Mouse (Mus musculus) neural tube, embryonic 14.5 days (tissue): ENCODE measurements around the gene Lypd3. TPM values are rescaled to one million over a fixed set of nuclear protein-coding genes. Genes with fewer than 3 reads are reported as not detected.

Source experiments
- ATAC-seq: fragments of 200-750 bp; cut with Nextera tagmentation; 2 replicates; pipeline ENCODE4 v1.8.0; 2017; ENCODE audit warnings: low read depth, mild to moderate bottlenecking, moderate TSS enrichment, moderate library complexity
- H3K27ac ChIP-seq: fragments of 300-500 bp; sonication (generic); 2 replicates; pipeline ENCODE4 v1.5.1; 2014; ENCODE audit warnings: low read depth, mild to moderate bottlenecking, control low read depth, low read length, moderate library complexity, mixed read lengths
- H3K27me3 ChIP-seq: fragments of 300-500 bp; sonication (generic); 2 replicates; pipeline ENCODE4 v1.6.1; 2014; ENCODE audit warnings: low read length; ENCODE audit not compliant: control insufficient read depth, insufficient read depth
- H3K36me3 ChIP-seq: fragments of 300-500 bp; sonication (generic); 2 replicates; pipeline ENCODE4 v1.6.1; 2014; ENCODE audit warnings: low read length, mixed read lengths; ENCODE audit not compliant: control insufficient read depth, insufficient read depth
- H3K4me1 ChIP-seq: fragments of 300-500 bp; sonication (generic); 2 replicates; pipeline ENCODE4 v1.6.1; 2014; ENCODE audit warnings: low read length; ENCODE audit not compliant: control insufficient read depth, insufficient read depth
- H3K4me2 ChIP-seq: fragments of 300-500 bp; sonication (generic); 2 replicates; pipeline ENCODE4 v1.6.1; 2014; ENCODE audit warnings: mild to moderate bottlenecking, low read depth, low read length, control low read depth
- H3K4me3 ChIP-seq: fragments of 300-500 bp; sonication (generic); 2 replicates; pipeline ENCODE4 v1.5.1; 2014; ENCODE audit warnings: low read depth, low read length, control low read depth, mixed read lengths
- H3K9ac ChIP-seq: fragments of 300-500 bp; sonication (generic); replicated peaks from 2 replicates; pipeline ENCODE4 v1.6.1; 2014; ENCODE audit warnings: low read depth, mild to moderate bottlenecking, control low read depth, low read length, mixed read lengths
- H3K9me3 ChIP-seq: fragments of 300-500 bp; sonication (generic); 2 replicates; pipeline ENCODE4 v1.6.1; 2016; ENCODE audit warnings: low read length; ENCODE audit not compliant: control insufficient read depth
- WGBS: fragments of 180-500 bp; shearing (Covaris S2); extraction: QIAGEN DNeasy Blood & Tissue Kit; methylation state at CpG from one replicate; pipeline ENCODE4 v1.1.7; 2014; 5-methylcytosine and 5-hydroxymethylcytosine counted together
- polyA plus RNA-seq: library from polyadenylated mRNA; unstranded; fragments of >200 nt; fragmentation: Nextera tagmentation; extraction: Ambion mirVana; gene quantifications from 2 replicates; pipeline ENCODE4 v1.2.1, GENCODE M21; 2014

Gene Lypd3
- polyA plus RNA-seq, 1 experiment from 2014 or later, result 0.16 TPM

- WGBS, result 69% methylated on average over 13 of the region's 13 CpGs
- Histone ChIP-seq H3K4me3 (no peak overlapping the region), H3K9ac (no peak overlapping the region), H3K27me3 (peaks cover 32% of the 10 kb centered on the region), H3K36me3 (no peaks in the 10 kb centered on the region), H3K4me1 (peaks cover 7% of the 10 kb centered on the region; the same call in 1 of the 2 replicates), H3K4me2 (no peak overlapping the region), H3K27ac (no peak overlapping the region), H3K9me3 (no peaks in the 10 kb centered on the region)
- ATAC-seq, result no peak
These were observed 4.1 kb downstream of the Lypd3 start for GRCm38 (mm10) chr7:24640450-24640849.

DNA sequence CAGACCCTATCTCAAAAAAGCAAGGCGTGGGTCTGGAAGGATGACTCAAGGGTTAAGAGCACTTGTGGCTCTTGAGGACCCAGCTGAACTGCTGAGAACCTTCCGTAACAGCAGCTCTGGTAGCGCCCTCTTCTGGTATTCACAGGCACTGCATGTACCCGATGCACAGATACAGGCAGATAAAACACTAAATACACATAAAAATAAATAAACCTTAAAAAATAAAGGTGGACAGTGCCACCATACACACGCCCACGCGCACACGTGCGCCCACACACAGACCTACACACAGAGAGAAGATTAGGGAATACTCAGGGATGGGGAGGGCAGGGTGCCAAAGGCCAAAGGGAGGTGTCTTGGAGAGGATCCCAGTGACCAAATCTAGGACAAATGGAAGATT lies 6.1 kb downstream of the Lypd3 start:
- H3K4me2 ChIP-seq, result no peak overlapping the region
- H3K27ac ChIP-seq, result no peak overlapping the region
- peaks cover 20% of the 10 kb centered on the region for H3K27me3 ChIP-seq
- WGBS, result 8% methylated on average over 9 of the region's 9 CpGs
- H3K9ac ChIP-seq, result no peak overlapping the region
- H3K4me1 ChIP-seq, result peaks cover 7% of the 10 kb centered on the region; the same call in 1 of the 2 replicates
- H3K9me3 ChIP-seq, result no peaks in the 10 kb centered on the region
- no peak overlapping the region for H3K4me3 ChIP-seq
- no peak for ATAC-seq
- no peaks in the 10 kb centered on the region for H3K36me3 ChIP-seq

- no peaks in the 10 kb centered on the region for H3K36me3 ChIP-seq
- no peaks in the 10 kb centered on the region for H3K9me3 ChIP-seq
- H3K9ac ChIP-seq, result no peak overlapping the region
- H3K27me3 ChIP-seq, result peaks cover 6% of the 10 kb centered on the region
- H3K4me3 ChIP-seq, result no peak overlapping the region
- H3K4me2 ChIP-seq, result no peak overlapping the region
- no peak for ATAC-seq
- H3K27ac ChIP-seq, result no peak overlapping the region
- WGBS, result 84% methylated on average over 6 of the region's 6 CpGs
- H3K4me1 ChIP-seq, result no peaks in the 10 kb centered on the region
These were observed 8.1 kb downstream of the Lypd3 start for GRCm38 (mm10) chr7:24644492-24644891.

DNA sequence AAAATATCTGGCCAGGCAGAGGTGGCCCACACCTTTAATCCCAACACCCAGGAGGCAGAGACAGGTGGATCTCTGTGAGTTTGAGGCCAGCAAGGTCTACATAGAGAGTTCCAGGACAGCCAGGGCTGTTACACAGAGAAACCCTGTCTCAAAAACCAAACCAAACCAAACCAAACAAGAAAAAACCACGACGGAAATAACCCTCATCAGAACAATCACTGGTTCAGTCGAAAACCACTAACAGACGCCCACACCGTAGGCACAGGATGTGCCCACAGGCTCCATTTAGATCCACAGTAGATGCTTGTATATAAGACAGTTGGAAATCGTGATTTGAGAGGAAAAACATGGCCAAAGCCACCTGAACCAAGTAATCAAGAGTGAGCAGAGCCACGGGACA lies 8.6 kb downstream of the Lypd3 start:
- H3K4me1 ChIP-seq, result no peaks in the 10 kb centered on the region
- no peak overlapping the region for H3K4me3 ChIP-seq
- no peak overlapping the region for H3K9ac ChIP-seq
- ATAC-seq, result no peak
- H3K4me2 ChIP-seq, result no peak overlapping the region
- H3K36me3 ChIP-seq, result no peaks in the 10 kb centered on the region
- no peak overlapping the region for H3K27ac ChIP-seq
- no peaks in the 10 kb centered on the region for H3K9me3 ChIP-seq
- 72% methylated on average over 7 of the region's 7 CpGs for WGBS
- peaks cover 3% of the 10 kb centered on the region for H3K27me3 ChIP-seq

DNA sequence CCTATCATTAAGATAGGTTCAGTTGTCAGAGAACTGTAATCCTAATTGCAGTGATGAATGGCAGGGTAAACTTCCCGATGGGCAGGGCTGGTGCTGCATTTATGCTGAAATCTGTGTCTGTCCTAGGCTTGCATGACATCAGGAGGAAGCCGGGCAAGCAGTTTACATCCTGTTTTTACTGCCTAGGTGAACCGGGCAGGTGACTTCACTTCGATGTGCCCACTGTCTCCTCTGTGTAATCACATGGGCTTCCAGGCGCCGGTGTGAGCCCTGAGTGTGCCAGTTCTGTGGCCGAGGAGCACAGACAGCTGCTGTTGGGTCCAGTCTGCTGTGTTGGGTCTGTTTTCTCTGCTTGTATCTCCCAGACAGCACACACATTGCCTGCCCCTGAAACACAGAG lies 10.1 kb downstream of the Lypd3 start:
- Histone ChIP-seq H3K27me3 (no peaks in the 10 kb centered on the region), H3K36me3 (no peaks in the 10 kb centered on the region), H3K27ac (no peak overlapping the region), H3K9me3 (no peaks in the 10 kb centered on the region), H3K9ac (no peak overlapping the region), H3K4me3 (no peak overlapping the region), H3K4me1 (no peaks in the 10 kb centered on the region), H3K4me2 (no peak overlapping the region)
- no peak for ATAC-seq
- WGBS, result 82% methylated on average over 7 of the region's 7 CpGs

- Histone ChIP-seq H3K4me2 (no peak overlapping the region), H3K4me3 (no peak overlapping the region), H3K27me3 (no peaks in the 10 kb centered on the region), H3K9ac (no peak overlapping the region), H3K9me3 (no peaks in the 10 kb centered on the region), H3K27ac (no peak overlapping the region), H3K36me3 (no peaks in the 10 kb centered on the region), H3K4me1 (no peaks in the 10 kb centered on the region)
- WGBS, result 25% methylated on average over 7 of the region's 7 CpGs
- no peak for ATAC-seq
These were observed 17.3 kb downstream of the Lypd3 start for GRCm38 (mm10) chr7:24653681-24654080.

DNA sequence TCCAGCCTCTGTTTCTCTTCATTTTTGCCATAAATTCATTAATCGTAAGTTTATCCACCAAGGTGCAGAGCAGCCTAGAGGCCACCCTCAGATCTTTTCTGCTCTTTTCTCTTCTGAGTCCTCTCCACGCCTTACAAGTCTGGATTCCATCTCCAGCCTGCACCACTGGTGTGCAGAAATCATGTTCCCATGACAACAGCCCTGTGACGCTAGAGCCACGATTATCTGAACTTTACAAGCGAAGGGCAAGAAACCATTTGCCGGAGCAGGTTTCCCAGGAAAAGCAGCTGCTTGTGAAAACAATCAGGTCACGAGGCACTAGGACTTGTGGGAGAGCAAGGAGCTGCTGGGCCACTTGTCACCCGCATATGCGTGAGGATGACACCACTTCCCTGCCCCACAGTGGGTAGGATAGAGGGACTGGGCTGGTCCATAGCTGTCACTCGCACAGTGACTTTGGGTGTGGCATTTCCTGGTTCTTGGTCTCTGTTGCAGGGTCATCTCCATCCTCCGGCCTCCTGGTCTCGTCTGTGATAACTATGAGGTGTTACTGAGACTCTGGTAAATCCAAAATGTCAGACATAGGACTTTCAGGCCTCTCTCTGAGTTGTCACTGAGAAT lies 23.5 kb downstream of the Lypd3 start:
- 58% methylated on average over 12 of the region's 12 CpGs for WGBS
- ATAC-seq, result no peak
- Histone ChIP-seq H3K4me3 (no peak overlapping the region), H3K9me3 (no peaks in the 10 kb centered on the region), H3K27me3 (no peaks in the 10 kb centered on the region), H3K27ac (no peak overlapping the region), H3K4me1 (no peaks in the 10 kb centered on the region), H3K36me3 (no peaks in the 10 kb centered on the region), H3K4me2 (no peak overlapping the region), H3K9ac (no peak overlapping the region)

- H3K36me3 ChIP-seq, result no peaks in the 10 kb centered on the region
- WGBS, result 70% methylated on average over 17 of the region's 17 CpGs
- H3K4me3 ChIP-seq, result no peak overlapping the region
- ATAC-seq, result no peak
- H3K4me2 ChIP-seq, result no peak overlapping the region
- no peaks in the 10 kb centered on the region for H3K4me1 ChIP-seq
- no peak overlapping the region for H3K27ac ChIP-seq
- H3K27me3 ChIP-seq, result no peaks in the 10 kb centered on the region
- no peaks in the 10 kb centered on the region for H3K9me3 ChIP-seq
- H3K9ac ChIP-seq, result no peak overlapping the region
These were observed 25.0 kb downstream of the Lypd3 start for GRCm38 (mm10) chr7:24661118-24661904.

DNA sequence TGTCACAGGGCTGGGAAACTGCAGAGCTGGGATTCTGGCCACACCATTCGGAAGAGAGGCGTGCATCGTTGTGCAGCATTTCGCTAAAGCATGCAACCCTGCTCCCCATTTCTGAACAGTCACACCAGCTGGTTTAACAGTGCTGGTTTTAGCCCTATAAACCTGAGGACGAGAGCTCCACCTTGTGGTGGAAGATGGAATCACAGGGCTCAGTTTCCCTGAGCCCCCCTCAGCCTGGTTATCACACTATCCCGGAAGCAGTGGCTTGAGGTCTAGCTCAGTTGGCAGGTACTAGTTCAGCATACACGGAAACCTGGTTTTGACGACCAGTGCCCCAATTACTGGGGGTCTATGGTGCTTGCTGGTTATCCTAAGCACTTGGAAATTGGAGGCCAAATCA lies 26.2 kb downstream of the Lypd3 start:
- no peaks in the 10 kb centered on the region for H3K36me3 ChIP-seq
- no peaks in the 10 kb centered on the region for H3K4me1 ChIP-seq
- ATAC-seq, result peak; percentile 66; the same call in 1 of the 2 replicates
- no peak overlapping the region for H3K4me2 ChIP-seq
- no peaks in the 10 kb centered on the region for H3K9me3 ChIP-seq
- 16% methylated on average over 8 of the region's 8 CpGs for WGBS
- H3K9ac ChIP-seq, result no peak overlapping the region
- H3K27me3 ChIP-seq, result no peaks in the 10 kb centered on the region
- no peak overlapping the region for H3K4me3 ChIP-seq
- H3K27ac ChIP-seq, result no peak overlapping the region
